Mouse (Mus musculus) G1E (cell line): ENCODE data around the gene Calm3.

Experiments
- CTCF ChIP-seq: IDR thresholded peaks from 2 replicates; pipeline ENCODE4 v1.5.1; 2012; ENCODE audit warnings: low read depth, low read length, inconsistent platforms, mixed read lengths
- GATA1 ChIP-seq: IDR thresholded peaks from 2 replicates; pipeline ENCODE4 v1.6.1; 2012; ENCODE audit warnings: borderline replicate concordance, low read length, inconsistent platforms, mixed read lengths
- POLR2AphosphoS5 ChIP-seq: IDR thresholded peaks from 2 replicates; pipeline ENCODE4 v1.6.1; 2012; ENCODE audit warnings: low read depth, low read length, inconsistent platforms; ENCODE audit not compliant: insufficient replicate concordance
- TAL1 ChIP-seq: conservative IDR thresholded peaks from 2 replicates; pipeline ENCODE4 v1.6.1; 2012; ENCODE audit warnings: low read depth, low read length, inconsistent platforms, mixed read lengths

DNA sequence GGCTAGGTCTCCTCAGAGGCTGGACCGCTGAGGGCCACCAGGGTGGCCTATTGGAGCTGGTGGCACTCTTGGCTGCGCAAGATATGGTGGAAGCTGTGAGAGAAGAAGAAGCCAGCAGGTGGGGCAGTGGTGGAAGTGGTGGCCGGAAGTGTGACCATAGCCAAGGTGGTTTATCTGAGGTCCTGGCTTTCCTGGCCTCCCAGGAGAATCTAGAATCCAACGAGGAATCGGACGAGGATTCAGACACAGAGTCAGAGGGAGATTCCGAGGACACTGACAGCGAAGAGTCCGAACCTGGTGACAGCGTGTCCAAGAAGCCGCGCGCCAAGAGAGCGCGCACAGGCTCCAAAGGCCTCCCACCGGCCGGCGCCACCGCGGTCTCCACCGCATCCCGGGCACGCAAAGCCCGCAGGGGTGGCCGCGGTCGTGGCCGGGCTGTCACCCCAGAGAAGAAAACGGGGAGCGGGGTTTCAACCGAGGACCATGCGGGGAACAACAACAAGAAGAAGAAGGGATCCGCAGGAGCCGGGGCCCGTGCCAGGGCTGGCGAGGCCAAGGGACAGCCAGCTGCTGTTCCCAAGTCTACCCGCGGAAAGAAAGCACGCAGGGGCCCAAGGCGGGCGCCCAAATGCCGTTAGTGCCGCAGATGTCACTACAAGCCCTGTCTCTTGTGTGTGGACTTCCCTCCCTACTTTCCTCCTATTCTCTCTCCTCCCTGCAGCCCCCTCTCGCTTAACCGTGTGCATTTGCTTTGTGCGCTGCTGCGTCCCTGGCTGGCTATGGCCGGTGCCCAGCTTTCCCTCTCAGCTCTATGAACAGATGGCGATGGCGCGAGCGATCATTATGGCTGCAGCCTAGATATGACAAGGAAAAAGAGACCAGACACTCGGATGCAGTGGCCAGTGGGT lies 22.8 kb upstream of the Calm3 start:
- TF ChIP-seq CTCF (no peak), TAL1 (no peak), GATA1 (no peak), POLR2AphosphoS5 (no peak)
